Mouse (Mus musculus) heart, embryonic 16.5 days (tissue): Measurements from ENCODE around the gene Mier2. TPM values are rescaled to one million over a fixed set of nuclear protein-coding genes. Genes with fewer than 3 reads are reported as not detected.

Experiments
- ATAC-seq: fragments of 200-750 bp; cut with Nextera tagmentation; replicated peaks from 2 replicates; pipeline ENCODE4 v1.8.0; 2017; ENCODE audit warnings: moderate number of reproducible peaks; ENCODE audit not compliant: insufficient read depth, low FRiP score; ENCODE audit errors: extremely low read depth
- H3K27ac ChIP-seq: fragments of 300-500 bp; sonication (generic); 2 replicates; pipeline ENCODE4 v1.5.1; 2014; ENCODE audit warnings: mild to moderate bottlenecking, low read length, control low read depth, moderate library complexity
- H3K27me3 ChIP-seq: fragments of 300-500 bp; sonication (generic); 2 replicates; pipeline ENCODE4 v1.6.1; 2014; ENCODE audit warnings: low read length, mixed read lengths; ENCODE audit not compliant: control insufficient read depth, insufficient read depth
- H3K36me3 ChIP-seq: fragments of 300-500 bp; sonication (generic); 2 replicates; pipeline ENCODE4 v1.6.1; 2014; ENCODE audit not compliant: control insufficient read depth, insufficient read depth
- H3K4me1 ChIP-seq: fragments of 300-500 bp; sonication (generic); 2 replicates; pipeline ENCODE4 v1.6.1; 2014; ENCODE audit warnings: low read length, mixed read lengths; ENCODE audit not compliant: control insufficient read depth, insufficient read depth
- H3K4me2 ChIP-seq: fragments of 300-500 bp; sonication (generic); 2 replicates; pipeline ENCODE4 v1.6.1; 2014; ENCODE audit warnings: low read depth, mild to moderate bottlenecking, control low read depth, low read length
- H3K4me3 ChIP-seq: fragments of 300-500 bp; sonication (generic); 2 replicates; pipeline ENCODE4 v1.5.1; 2014; ENCODE audit warnings: mild to moderate bottlenecking, control low read depth, low read length
- H3K9ac ChIP-seq: fragments of 300-500 bp; sonication (generic); 2 replicates; pipeline ENCODE4 v1.6.1; 2014; ENCODE audit warnings: low read length, control low read depth
- H3K9me3 ChIP-seq: fragments of 300-500 bp; sonication (generic); replicated peaks from 2 replicates; pipeline ENCODE4 v1.6.1; 2016; ENCODE audit warnings: low read length; ENCODE audit not compliant: control insufficient read depth
- WGBS: fragments of 180-500 bp; shearing (Covaris S2); extraction: QIAGEN DNeasy Blood & Tissue Kit; methylation state at CpG from one replicate; pipeline ENCODE4 v1.1.7; 2014; 5-methylcytosine and 5-hydroxymethylcytosine counted together
- microRNA-seq: library from miRNA; unstranded; fragments of <30 nt; microRNA quantifications from one replicate; pipeline ENCODE4, GENCODE M21; 2017
- polyA plus RNA-seq: library from polyadenylated mRNA; unstranded; fragments of >200 nt; fragmentation: Nextera tagmentation; extraction: Ambion mirVana; gene quantifications from 2 replicates; pipeline ENCODE4 v1.2.1, GENCODE M21; 2015

Gene Mier2
- polyA plus RNA-seq, 1 experiment from 2014 or later: 26.5 TPM

GRCm38 (mm10) chr10:79525456-79526325 lies 29.3 kb downstream of the Mier2 start:
- H3K4me3 ChIP-seq: no peak overlapping the region
- 0 out of 2 replicates have a peak, but pooled peaks cover 2% of the 10 kb centered on the region for H3K36me3 ChIP-seq
- no peak overlapping the region for H3K9ac ChIP-seq
- H3K27me3 ChIP-seq: no peaks in the 10 kb centered on the region
- 84% methylated on average over 8 of the region's 8 CpGs for WGBS
- no peak overlapping the region for H3K27ac ChIP-seq
- ATAC-seq: no peak
- H3K4me2 ChIP-seq: no peak overlapping the region
- H3K9me3 ChIP-seq: no peaks in the 10 kb centered on the region
- H3K4me1 ChIP-seq: no peaks in the 10 kb centered on the region

- 89% methylated on average over 1 of the region's 1 CpGs for WGBS
- ATAC-seq: no peak
- Histone ChIP-seq H3K4me2 (no peak overlapping the region), H3K4me3 (no peak overlapping the region), H3K9me3 (no peaks in the 10 kb centered on the region), H3K4me1 (no peaks in the 10 kb centered on the region), H3K36me3 (0 out of 2 replicates have a peak, but pooled peaks cover 2% of the 10 kb centered on the region), H3K27ac (no peak overlapping the region), H3K9ac (no peak overlapping the region), H3K27me3 (no peaks in the 10 kb centered on the region)
Measured at GRCm38 (mm10) chr10:79524433-79524832, 30.6 kb downstream of the Mier2 start.

DNA sequence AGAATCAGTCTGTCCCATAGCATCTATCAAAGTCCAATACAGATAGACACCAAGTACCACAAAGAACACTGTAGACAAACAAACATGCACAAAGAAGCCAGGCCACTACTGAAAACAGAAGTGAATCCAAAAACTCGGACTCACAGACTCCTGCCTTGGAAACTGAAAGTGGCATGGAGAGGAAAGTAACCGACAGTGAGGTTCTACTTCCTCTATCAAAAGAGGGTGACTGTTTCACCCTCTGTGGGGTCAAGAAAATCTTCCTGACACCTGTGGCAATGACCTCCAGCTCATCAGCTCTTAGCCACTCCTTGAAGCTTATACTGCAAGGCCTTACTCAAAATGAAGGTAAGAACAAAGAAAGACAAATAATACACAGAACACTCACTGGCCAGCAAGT lies 48.3 kb downstream of the Mier2 start:
- Histone ChIP-seq H3K4me2 (no peak overlapping the region), H3K4me3 (no peak overlapping the region), H3K27me3 (no peaks in the 10 kb centered on the region), H3K27ac (no peak overlapping the region), H3K4me1 (no peaks in the 10 kb centered on the region), H3K9ac (no peak overlapping the region), H3K36me3 (no peaks in the 10 kb centered on the region), H3K9me3 (no peaks in the 10 kb centered on the region)
- no peak for ATAC-seq
- 73% methylated on average over 2 of the region's 2 CpGs for WGBS

DNA sequence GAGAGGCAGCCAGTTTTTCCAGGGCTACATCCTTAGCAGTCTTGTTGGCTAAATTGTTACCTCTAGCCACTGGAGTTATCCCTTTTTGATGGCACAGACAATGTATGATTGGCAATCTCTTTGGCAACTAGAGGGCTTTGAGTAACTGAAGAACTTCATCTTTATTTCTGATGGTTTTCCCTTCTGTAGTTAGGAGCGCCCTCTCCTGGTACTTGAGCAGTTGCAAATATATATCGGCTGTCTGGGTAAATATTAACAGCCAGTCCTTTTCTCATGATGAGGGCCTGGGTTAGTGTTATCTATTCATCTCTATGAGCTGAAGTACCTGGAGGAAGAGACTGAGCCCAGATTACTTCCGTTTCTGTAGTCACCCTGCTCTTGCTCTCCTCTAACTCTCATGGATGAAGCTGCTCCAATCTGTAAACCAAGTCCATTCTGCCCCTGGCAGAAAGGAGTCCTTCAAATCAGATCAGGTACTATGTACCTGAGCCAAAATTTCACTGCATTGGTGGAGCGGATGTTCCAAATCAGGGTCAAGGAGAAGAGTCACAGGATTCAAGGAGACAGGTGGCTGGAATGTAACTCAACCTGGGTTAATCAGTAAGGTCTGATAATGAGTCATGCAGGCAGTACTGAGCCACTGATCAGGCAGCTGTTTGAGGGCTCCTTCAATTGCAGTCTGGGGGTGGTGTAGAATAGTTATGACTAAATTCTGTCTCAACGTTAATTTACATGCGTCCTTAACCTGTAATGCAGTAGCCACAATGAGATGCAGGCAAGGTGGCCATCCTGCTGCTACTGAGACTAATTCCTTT lies 52.0 kb downstream of the Mier2 start:
- WGBS: 56% methylated on average over 6 of the region's 6 CpGs

GRCm38 (mm10) chr10:79496701-79497288 lies 58.2 kb downstream of the Mier2 start:
- no peak overlapping the region for H3K4me3 ChIP-seq
- WGBS: 37% methylated on average over 2 of the region's 2 CpGs
- ATAC-seq: no peak
- H3K36me3 ChIP-seq: no peaks in the 10 kb centered on the region
- no peak overlapping the region for H3K4me2 ChIP-seq
- H3K9ac ChIP-seq: no peak overlapping the region
- no peaks in the 10 kb centered on the region for H3K9me3 ChIP-seq
- H3K27me3 ChIP-seq: no peaks in the 10 kb centered on the region
- no peak overlapping the region for H3K27ac ChIP-seq
- H3K4me1 ChIP-seq: no peaks in the 10 kb centered on the region

More for the DNA sequence above, 52.0 kb downstream of the Mier2 start:
- Histone ChIP-seq H3K9me3 (no peaks in the 10 kb centered on the region), H3K27me3 (no peaks in the 10 kb centered on the region), H3K9ac (no peak overlapping the region), H3K4me3 (no peak overlapping the region), H3K4me2 (no peak overlapping the region), H3K27ac (no peak overlapping the region), H3K36me3 (no peaks in the 10 kb centered on the region), H3K4me1 (no peaks in the 10 kb centered on the region)
- no peak for ATAC-seq

GRCm38 (mm10) chr10:79495886-79496285 lies 59.1 kb downstream of the Mier2 start:
- WGBS: 62% methylated on average over 3 of the region's 3 CpGs
- Histone ChIP-seq H3K4me1 (no peaks in the 10 kb centered on the region), H3K27me3 (no peaks in the 10 kb centered on the region), H3K27ac (no peak overlapping the region), H3K4me3 (no peak overlapping the region), H3K4me2 (no peak overlapping the region), H3K9me3 (no peaks in the 10 kb centered on the region), H3K36me3 (no peaks in the 10 kb centered on the region), H3K9ac (no peak overlapping the region)
- ATAC-seq: no peak

Small RNAs within 50 kb of the gene (microRNA-seq; reads per million reads assigned to microRNA genes)
- not detected for gene Mir6909

Other genes with a start within 250 kb of the Mier2 start
- gene Vmn2r82, start 198.7 kb downstream of the Mier2 start, polyA plus RNA-seq: not detected in 2 replicates
- gene Vmn2r83, start 86.5 kb downstream of the Mier2 start, polyA plus RNA-seq: not detected in 2 replicates
- 6.7 and 9.8 TPM in 2 replicates for gene Plpp2, start 21.4 kb downstream of the Mier2 start, polyA plus RNA-seq
- not detected in 2 replicates for gene Theg, start 32.1 kb upstream of the Mier2 start, polyA plus RNA-seq
- gene C2cd4c, start 58.8 kb upstream of the Mier2 start, polyA plus RNA-seq: 0.05 TPM in 1 of 2 replicates, not detected in the other
- gene Shc2, start 82.7 kb upstream of the Mier2 start, polyA plus RNA-seq: 2.0 and 2.6 TPM in 2 replicates
- not detected in 2 replicates for gene Odf3l2, start 90.5 kb upstream of the Mier2 start, polyA plus RNA-seq
- gene Madcam1, start 109.4 kb upstream of the Mier2 start, polyA plus RNA-seq: 1.4 and 1.8 TPM in 2 replicates
- 45.5 and 47.0 TPM in 2 replicates for gene Tpgs1, start 114.2 kb upstream of the Mier2 start, polyA plus RNA-seq
- 98.0 and 101 TPM in 2 replicates for gene Cdc34, start 127.0 kb upstream of the Mier2 start, polyA plus RNA-seq
- gene Gzmm, start 133.8 kb upstream of the Mier2 start, polyA plus RNA-seq: 1.1 and 1.3 TPM in 2 replicates
- gene Bsg, start 149.3 kb upstream of the Mier2 start, polyA plus RNA-seq: 1,046 and 1,072 TPM in 2 replicates
- not detected in 2 replicates for gene Hcn2, start 161.4 kb upstream of the Mier2 start, polyA plus RNA-seq
- 36.1 and 36.3 TPM in 2 replicates for gene Polrmt, start 191.4 kb upstream of the Mier2 start, polyA plus RNA-seq
- gene Fgf22, start 199.9 kb upstream of the Mier2 start, polyA plus RNA-seq: 0.13 TPM in 1 of 2 replicates, not detected in the other
- gene Rnf126, start 211.8 kb upstream of the Mier2 start, polyA plus RNA-seq: 56.0 and 57.4 TPM in 2 replicates
- gene Fstl3, start 222.1 kb upstream of the Mier2 start, polyA plus RNA-seq: 22.6 and 26.7 TPM in 2 replicates
- 2.9 and 7.9 TPM in 2 replicates for gene Prss57, start 235.8 kb upstream of the Mier2 start, polyA plus RNA-seq
- 59.6 and 67.6 TPM in 2 replicates for gene Palm, start 238.4 kb upstream of the Mier2 start, polyA plus RNA-seq